Comparison of ENCODE assay signal across 23 mouse cellular contexts in the genomic region with DNA sequence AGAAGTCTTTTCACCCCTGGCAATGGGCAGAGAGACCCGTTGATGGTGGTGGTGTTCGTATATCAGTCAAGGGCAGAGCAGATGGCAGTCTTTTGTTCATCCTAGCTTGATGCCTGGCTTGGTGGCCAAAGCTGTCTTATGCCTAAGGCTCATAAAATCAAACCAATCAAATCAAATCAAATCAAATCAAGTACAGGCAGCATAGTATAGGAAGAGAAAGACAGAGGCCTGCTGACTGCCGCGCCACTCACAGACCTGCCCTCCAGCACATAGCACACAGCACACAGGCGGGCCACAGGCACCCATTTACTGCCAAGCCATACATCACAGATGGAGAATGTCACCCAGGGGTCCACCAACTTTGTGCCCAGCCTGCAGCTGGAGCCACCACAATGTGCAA.
"Had no signal": no experiment of that assay in that cellular context is flagged by ENCODE, and none has a peak within 500 bp of the region (broad histone marks: within the 10 kb centered on the region; RNA-seq: fewer than 3 reads in every experiment).

No protein-coding gene starts in this region.

- H3K9me3 ChIP-seq: kidney, embryonic 15.5 days; limb, embryonic 10.5 days; limb, embryonic 13.5 days; liver, embryonic 12.5 days; liver, embryonic 15.5 days; lung, embryonic 15.5 days; megakaryocyte, embryonic 14.5 days; midbrain, embryonic 10.5 days; neural tube, embryonic 12.5 days; stomach, embryonic 15.5 days had no signal

- H3K4me1 ChIP-seq: kidney, embryonic 15.5 days; limb, embryonic 10.5 days; limb, embryonic 13.5 days; liver, embryonic 12.5 days; liver, embryonic 15.5 days; lung, embryonic 15.5 days; megakaryocyte, embryonic 14.5 days; neural tube, embryonic 12.5 days; stomach, embryonic 15.5 days had no signal

- ATAC-seq: liver, embryonic 12.5 days had no signal

- H3K4me3 ChIP-seq: kidney, embryonic 15.5 days; limb, embryonic 10.5 days; limb, embryonic 13.5 days; liver, embryonic 12.5 days; liver, embryonic 15.5 days; lung, embryonic 15.5 days; megakaryocyte, embryonic 14.5 days; midbrain, embryonic 10.5 days; neural tube, embryonic 12.5 days; stomach, embryonic 15.5 days had no signal

- H3K27ac ChIP-seq: kidney, embryonic 15.5 days; limb, embryonic 10.5 days; limb, embryonic 13.5 days; liver, embryonic 12.5 days; liver, embryonic 15.5 days; lung, embryonic 15.5 days; midbrain, embryonic 10.5 days; neural tube, embryonic 12.5 days; stomach, embryonic 15.5 days had no signal

- H3K36me3 ChIP-seq: kidney, embryonic 15.5 days; limb, embryonic 10.5 days; limb, embryonic 13.5 days; liver, embryonic 12.5 days; liver, embryonic 15.5 days; lung, embryonic 15.5 days; midbrain, embryonic 10.5 days; neural tube, embryonic 12.5 days; stomach, embryonic 15.5 days had no signal

- H3K9ac ChIP-seq: kidney, embryonic 15.5 days; limb, embryonic 13.5 days; liver, embryonic 12.5 days; liver, embryonic 15.5 days; lung, embryonic 15.5 days; neural tube, embryonic 12.5 days; stomach, embryonic 15.5 days had no signal

- DNase-seq: kidney, adult 11 months; kidney, adult 8-10 months; kidney, postnatal 10 days; kidney, postnatal 36 days; layer of hippocampus, postnatal 36 days; liver; lung, adult 18-20 months; lung, postnatal 10 days; lung, postnatal 36 days; midbrain, embryonic 14.5 days; right cerebral cortex, postnatal 25 days; spleen, adult 18-20 months; thymus, postnatal 36 days had no signal

- H3K27me3 ChIP-seq: kidney, embryonic 15.5 days; limb, embryonic 13.5 days; liver, embryonic 12.5 days; liver, embryonic 15.5 days; lung, embryonic 15.5 days; neural tube, embryonic 12.5 days; stomach, embryonic 15.5 days had no signal

- H3K4me2 ChIP-seq: kidney, embryonic 15.5 days; limb, embryonic 13.5 days; liver, embryonic 12.5 days; liver, embryonic 15.5 days; lung, embryonic 15.5 days; neural tube, embryonic 12.5 days; stomach, embryonic 15.5 days had no signal
